Mouse (Mus musculus) cortical plate, adult 2 months (tissue): ENCODE measurements around the gene Tecr.

Experiments
- CTCF ChIP-seq: fragments of 200-500 bp; IDR thresholded peaks from 2 replicates; pipeline ENCODE4 v1.5.1; 2011; ENCODE audit warnings: mild to moderate bottlenecking, control low read depth, low read length; ENCODE audit not compliant: insufficient read depth; ENCODE audit errors: extremely low read depth
- POLR2A ChIP-seq: fragments of 200-500 bp; IDR thresholded peaks from 2 replicates; pipeline ENCODE4 v1.6.1; 2011; ENCODE audit warnings: mild to moderate bottlenecking, low read length, control low read depth; ENCODE audit not compliant: insufficient read depth; ENCODE audit errors: extremely low read depth

GRCm38 (mm10) chr8:83613695-83614094, 5.9 kb upstream of the Tecr start:
- no peak for TF ChIP-seq CTCF
- no peak for TF ChIP-seq POLR2A
